Mouse (Mus musculus) left cerebral cortex, postnatal 25 days (tissue): ENCODE results near the gene Il27ra. TPM values are rescaled to one million over a fixed set of nuclear protein-coding genes. Genes with fewer than 3 reads are reported as not detected.

Experiments
- DNase-seq, 2 experiments: peaks; one replicate each; pipeline ENCODE4 v3.0.0; 2022; ENCODE audit warnings: low spot score in 2 of 2, mixed read lengths in 1 of 2
- intact Hi-C: fragments of 180-260 bp; cut with DNase I; formaldehyde crosslinking; loops from one replicate; pipeline ENCODE4 v1.15.1; 2025
- total RNA-seq, 2 experiments: library from RNA; stranded (reverse); gene quantifications; 2 replicates each; pipeline ENCODE4 v1.2.3; 2021

Gene Il27ra
- total RNA-seq, result under 1 TPM; 0.16 to 0.62 TPM

GRCm38 (mm10) chr8:84042066-84042947 is at the start of gene Il27ra:
Il27ra (minus strand) TSS chr8:84042589.
- intact Hi-C loops, result loop anchor here (5.0 kb wide), 1 partner anchor 315 kb away; no protein-coding TSS in a partner anchor

GRCm38 (mm10) chr8:84090585-84090984 is 48.2 kb upstream of the Il27ra start:
- intact Hi-C loops, result no loop called here

More at GRCm38 (mm10) chr8:84042066-84042947, at the start of gene Il27ra:
- peak; percentile 8 to 10 for DNase-seq

DNA sequence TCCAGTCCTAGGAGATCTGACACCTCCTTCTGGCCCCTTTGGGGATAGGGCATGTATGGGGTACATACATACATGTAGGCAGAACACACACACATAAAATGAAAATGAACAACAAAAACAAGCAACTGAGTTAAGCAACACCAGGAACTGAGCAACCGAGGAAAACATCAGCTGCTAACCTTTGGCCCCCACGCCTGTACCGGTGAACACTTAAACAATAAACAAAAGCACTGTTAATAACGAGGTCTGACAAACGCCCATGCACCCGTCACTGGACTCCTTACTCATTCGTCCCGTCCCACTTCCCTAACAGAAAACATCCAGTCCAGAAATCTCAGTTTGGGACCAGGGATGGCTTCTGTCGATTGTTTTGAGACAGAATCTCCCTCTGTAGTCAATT is 46.9 kb upstream of the Il27ra start:
- intact Hi-C loops, result no loop called here
- DNase-seq, result no peak

More at GRCm38 (mm10) chr8:84090585-84090984, 48.2 kb upstream of the Il27ra start:
- DNase-seq, result no peak

DNA sequence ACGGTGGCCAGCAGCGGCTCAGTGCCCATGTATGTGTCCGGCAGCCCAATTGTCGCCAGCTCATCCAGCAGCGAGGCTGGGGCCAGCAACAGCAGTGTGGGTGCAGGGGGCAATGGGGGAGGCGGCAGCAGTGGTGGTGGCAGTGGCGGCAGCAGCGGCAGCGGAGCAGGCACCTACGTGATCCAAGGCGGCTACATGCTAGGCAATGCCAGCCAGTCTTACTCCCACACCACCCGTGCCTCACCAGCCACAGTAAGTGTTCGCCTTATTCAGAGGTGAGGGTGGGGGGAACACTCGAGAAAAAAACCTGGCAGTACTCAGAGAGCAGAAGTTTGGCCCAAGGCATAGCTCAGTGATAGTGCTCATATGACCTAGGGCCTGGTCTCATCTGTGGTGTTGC is 45.4 kb upstream of the Il27ra start:
- DNase-seq, result peak in 1 of 2 experiments; percentile 52
- intact Hi-C loops, result no loop called here

DNA sequence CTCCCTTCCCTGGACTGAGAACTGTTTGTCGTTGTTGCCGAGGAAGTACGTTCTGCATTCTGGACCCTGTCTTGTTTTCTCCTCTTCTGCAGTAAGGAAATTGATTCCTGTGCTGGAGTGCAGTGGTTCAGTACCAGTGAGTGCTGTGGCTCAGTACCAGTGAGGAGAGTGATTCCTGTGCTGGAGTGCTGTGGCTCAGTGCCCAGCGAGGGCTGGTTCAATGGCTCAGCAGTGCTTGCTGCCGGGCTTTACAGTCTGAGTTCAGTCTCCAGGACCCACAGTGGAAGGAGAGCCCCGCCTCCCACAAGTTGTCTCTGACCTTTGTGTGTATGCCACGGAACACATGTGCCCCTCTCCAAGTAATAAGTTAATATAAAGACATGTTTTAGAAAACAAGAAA is 44.8 kb upstream of the Il27ra start:
- intact Hi-C loops, result no loop called here
- no peak for DNase-seq

DNA sequence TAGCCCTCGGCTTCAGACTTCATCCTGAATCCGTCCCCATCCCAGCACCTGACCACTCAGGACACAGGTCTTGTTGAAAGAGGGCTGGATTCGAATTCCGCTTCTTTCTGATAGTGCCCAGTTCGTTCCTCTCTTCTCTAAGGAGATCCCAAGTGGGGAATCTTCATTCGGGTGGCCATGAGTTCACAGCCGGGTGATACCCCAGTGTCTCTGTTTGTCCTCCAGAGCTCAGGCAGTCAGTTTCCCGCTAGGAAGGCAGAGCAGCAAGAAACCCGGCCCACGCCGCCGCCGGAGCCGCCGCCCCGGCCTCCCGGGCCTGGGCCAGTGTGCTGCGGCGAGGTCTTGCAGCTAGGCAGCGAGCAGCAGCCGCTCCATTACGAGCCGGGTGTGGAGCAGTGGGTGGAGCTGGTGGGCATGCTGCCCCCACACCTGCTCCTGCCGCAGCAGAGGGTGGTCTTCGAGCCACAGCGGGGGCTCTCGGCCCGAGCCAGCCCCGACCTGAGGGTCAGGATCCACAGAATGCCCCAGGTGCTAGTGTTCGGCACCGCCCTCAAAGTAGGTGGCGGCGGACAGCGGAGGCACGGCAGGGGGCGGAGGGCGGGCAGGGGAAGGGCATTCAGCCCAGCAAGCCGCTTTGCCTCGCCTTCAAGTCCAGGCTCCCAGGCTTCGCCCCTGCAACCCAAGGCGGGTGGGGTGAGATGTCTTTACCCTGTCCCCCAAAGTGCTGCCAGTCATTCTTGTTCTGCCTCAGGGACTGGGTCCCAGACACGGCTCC is 42.1 kb upstream of the Il27ra start:
- intact Hi-C loops, result no loop called here
- no peak for DNase-seq

DNA sequence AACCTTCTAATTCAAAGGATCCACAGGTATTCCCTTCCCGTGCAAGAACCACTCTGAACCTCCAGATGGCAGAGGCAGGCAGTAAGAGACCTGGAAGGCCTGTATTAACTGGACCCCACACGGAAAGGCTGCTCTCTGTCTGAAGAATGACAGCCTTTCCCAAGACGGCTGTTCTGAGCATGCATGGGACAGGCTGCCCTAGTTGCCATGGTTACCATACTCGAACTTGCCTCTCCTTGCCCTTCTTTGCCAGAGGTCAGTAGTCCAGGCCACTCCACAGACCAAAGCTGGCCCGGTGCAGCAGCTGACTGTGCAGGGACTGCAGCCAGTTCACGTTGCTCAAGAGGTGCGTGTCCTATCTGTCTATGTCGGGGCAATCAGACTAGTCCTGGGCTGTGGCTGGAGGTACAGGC is 41.4 kb upstream of the Il27ra start:
- intact Hi-C loops, result no loop called here
- no peak for DNase-seq

- intact Hi-C loops, result no loop called here
- DNase-seq, result no peak
Observed at GRCm38 (mm10) chr8:84079206-84079605, 36.8 kb upstream of the Il27ra start.

DNA sequence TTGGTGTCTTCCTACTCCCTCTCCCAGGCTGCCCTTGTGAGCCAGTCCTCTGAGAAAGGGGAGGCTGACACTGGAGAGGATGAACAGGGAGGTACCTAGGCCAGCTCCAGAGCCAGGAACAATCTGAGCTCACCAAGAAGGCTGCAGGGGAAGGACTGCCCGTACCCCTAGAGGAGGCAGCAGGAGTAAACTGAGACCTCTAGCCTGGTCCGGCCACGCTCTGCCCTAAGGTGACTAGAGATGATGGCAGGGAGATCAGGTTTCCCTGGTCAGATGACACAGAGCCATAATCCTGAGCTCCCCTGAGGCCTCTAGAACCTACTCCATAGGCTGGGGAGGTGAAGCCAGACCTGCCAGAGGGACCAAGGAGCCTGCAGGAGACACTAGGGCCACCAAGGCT is 34.5 kb upstream of the Il27ra start:
- intact Hi-C loops, result no loop called here
- DNase-seq, result no peak

- no peak for DNase-seq
- intact Hi-C loops, result no loop called here
Observed at GRCm38 (mm10) chr8:84076412-84076811, 34.0 kb upstream of the Il27ra start.

GRCm38 (mm10) chr8:84073230-84073976 is 31.0 kb upstream of the Il27ra start:
- DNase-seq, result peak; percentile 41 to 47
- intact Hi-C loops, result no loop called here

DNA sequence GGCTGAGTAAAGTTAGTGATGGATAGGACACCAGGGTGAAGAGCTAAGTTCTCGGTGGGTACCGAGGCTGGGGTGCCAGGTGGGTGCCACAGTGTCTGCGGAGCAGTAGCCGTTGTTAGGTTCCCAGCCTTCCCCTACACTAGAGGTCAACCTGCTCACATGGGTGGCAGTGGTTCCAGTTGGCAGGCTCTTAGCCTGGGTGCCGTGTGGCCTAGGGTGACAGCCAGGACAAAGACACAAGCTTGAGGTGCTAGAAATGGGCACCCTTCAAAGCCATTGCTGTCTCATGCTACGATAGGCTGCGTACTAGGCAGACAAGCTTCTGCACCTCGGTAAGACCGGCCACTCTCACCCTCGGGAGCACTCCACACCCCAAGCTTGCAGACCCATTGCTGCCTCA is 29.9 kb upstream of the Il27ra start:
- intact Hi-C loops, result no loop called here

DNA sequence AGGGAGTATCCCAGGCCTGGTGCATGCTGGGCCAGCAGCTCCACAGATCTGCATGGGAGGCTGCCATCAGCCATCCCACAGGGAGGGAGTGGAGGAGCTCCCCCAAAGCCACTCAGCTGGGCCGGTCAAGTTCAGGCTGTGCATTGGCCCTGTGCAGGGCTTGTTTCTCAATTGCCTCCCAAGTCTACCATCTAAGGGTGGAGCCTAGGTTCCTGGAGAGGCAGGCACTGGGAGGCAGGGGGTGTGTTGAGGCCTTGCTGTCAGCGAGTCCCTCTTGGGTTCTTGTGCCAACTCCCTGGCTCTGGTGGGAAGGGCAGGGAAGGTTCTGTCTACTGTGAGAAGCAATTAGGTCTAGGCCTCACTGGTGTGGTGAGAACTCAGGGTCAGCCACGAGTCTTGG is 29.5 kb upstream of the Il27ra start:
- DNase-seq, result no peak
- intact Hi-C loops, result no loop called here

More for the DNA sequence above, 29.9 kb upstream of the Il27ra start:
- no peak for DNase-seq

DNA sequence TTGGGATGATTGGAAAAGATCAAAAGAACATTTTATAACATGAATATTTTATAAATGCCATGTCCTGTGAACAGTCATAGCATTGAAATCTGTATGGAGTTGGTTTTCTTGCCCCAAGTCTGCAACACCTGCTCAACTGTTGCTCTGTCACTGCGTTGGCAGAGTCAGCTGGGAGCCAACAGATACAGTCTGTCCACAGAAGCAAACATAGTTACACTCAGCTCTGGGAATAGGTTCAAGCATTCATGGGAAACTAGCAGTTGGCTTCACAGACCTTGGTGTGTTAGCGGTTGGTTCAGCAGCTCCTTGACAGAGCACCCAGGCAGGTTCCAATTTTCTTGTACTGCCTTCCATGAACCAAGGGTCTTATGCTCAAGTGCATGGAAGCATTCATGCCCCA is 28.3 kb upstream of the Il27ra start:
- intact Hi-C loops, result no loop called here
- DNase-seq, result peak; percentile 54 to 90

GRCm38 (mm10) chr8:84070241-84070640 is 27.9 kb upstream of the Il27ra start:
- no peak for DNase-seq
- intact Hi-C loops, result no loop called here

- DNase-seq, result no peak
Observed at GRCm38 (mm10) chr8:84069750-84070149, 27.4 kb upstream of the Il27ra start.

DNA sequence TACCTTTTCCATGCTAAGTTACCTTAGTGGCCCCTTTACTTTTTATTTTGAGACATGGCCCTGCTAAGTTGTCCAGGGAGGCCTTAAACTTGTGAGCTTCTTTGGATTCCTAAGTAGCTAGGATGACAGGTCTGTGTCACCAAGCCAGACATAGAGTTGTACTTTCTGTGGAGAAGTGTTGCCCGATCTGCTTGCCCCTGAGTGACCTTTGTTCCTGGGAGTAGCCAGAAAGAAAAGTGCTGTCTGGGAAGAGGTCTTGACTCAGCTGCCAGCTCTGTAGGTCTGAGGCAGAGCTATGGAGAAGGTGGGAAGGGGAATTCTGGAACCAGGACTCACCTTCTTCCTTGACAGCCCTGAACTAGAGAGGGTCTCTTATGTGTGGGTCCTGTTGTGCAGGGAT is 26.8 kb upstream of the Il27ra start:
- no peak for DNase-seq
- intact Hi-C loops, result no loop called here

More at GRCm38 (mm10) chr8:84069750-84070149, 27.4 kb upstream of the Il27ra start:
- intact Hi-C loops, result no loop called here

- intact Hi-C loops, result no loop called here
- DNase-seq, result no peak
Observed at GRCm38 (mm10) chr8:84068316-84069035, 26.1 kb upstream of the Il27ra start.

- intact Hi-C loops, result no loop called here
- DNase-seq, result no peak
Observed at GRCm38 (mm10) chr8:84067911-84068310, 25.5 kb upstream of the Il27ra start.
